Mouse (Mus musculus): ENCODE measurements around the gene Rpia. TPM values are rescaled to one million over a fixed set of nuclear protein-coding genes. Genes with fewer than 3 reads are reported as not detected.

Gene Rpia
- total RNA-seq, 1 experiment, result 11.0 TPM

- in situ Hi-C loops (cut with MboI; ENCODE audit: low sequenced_read_pairs in 2 of 2, unreplicated experiment in 2 of 2), result no loop called here
- H3K9ac ChIP-seq (ENCODE audit: insufficient read depth, low read depth, low read length, poor library complexity, severe bottlenecking), result no peak overlapping the region
- no peak overlapping the region for H3K27ac ChIP-seq (ENCODE audit: insufficient read depth, low read depth, low read length, poor library complexity, severe bottlenecking)
- no peaks in the 10 kb centered on the region for H3K9me3 ChIP-seq (ENCODE audit: control insufficient read depth, insufficient read depth, low read depth, low read length)
- TF ChIP-seq ZC3H11A (IDR thresholded peaks at IDR 0.05; ENCODE audit: borderline replicate concordance, low read depth, low read length) (no peak), ZNF384 (IDR thresholded peaks at IDR 0.05; ENCODE audit: low read depth, low read length) (no peak), CHD2 (IDR thresholded peaks at IDR 0.05; ENCODE audit: low read depth, low read length) (no peak), MAFK (IDR thresholded peaks at IDR 0.05; ENCODE audit: insufficient read depth, low read depth, low read length) (no peak), HCFC1 (IDR thresholded peaks at IDR 0.05; ENCODE audit: borderline replicate concordance, insufficient read depth, low read length) (no peak)
- no peaks in the 10 kb centered on the region for H3K4me1 ChIP-seq (ENCODE audit: control insufficient read depth in 2 of 2, insufficient read depth in 2 of 2, low read length in 2 of 2, poor library complexity in 1 of 2)
- H3K36me3 ChIP-seq (ENCODE audit: control insufficient read depth, insufficient read depth, low read length, poor library complexity, severe bottlenecking), result no peaks in the 10 kb centered on the region
- H3K4me3 ChIP-seq (ENCODE audit: insufficient read depth in 1 of 2, low read depth in 1 of 2, low read length in 2 of 2, poor library complexity in 1 of 2, severe bottlenecking in 1 of 2), result no peak overlapping the region
- no peak for DNase-seq (ENCODE audit: low read depth, low spot score)
These were observed 29.4 kb downstream of the Rpia start for GRCm38 (mm10) chr6:70762659-70763058.

GRCm38 (mm10) chr6:70760951-70761350 lies 31.1 kb downstream of the Rpia start:
- no peaks in the 10 kb centered on the region for H3K9me3 ChIP-seq (ENCODE audit: control insufficient read depth, insufficient read depth, low read depth, low read length)
- no peak overlapping the region for H3K27ac ChIP-seq (ENCODE audit: insufficient read depth, low read depth, low read length, poor library complexity, severe bottlenecking)
- H3K36me3 ChIP-seq (ENCODE audit: control insufficient read depth, insufficient read depth, low read length, poor library complexity, severe bottlenecking), result no peaks in the 10 kb centered on the region
- in situ Hi-C loops (cut with MboI; ENCODE audit: low sequenced_read_pairs in 2 of 2, unreplicated experiment in 2 of 2), result no loop called here
- TF ChIP-seq MAFK (IDR thresholded peaks at IDR 0.05; ENCODE audit: insufficient read depth, low read depth, low read length) (no peak), CHD2 (IDR thresholded peaks at IDR 0.05; ENCODE audit: low read depth, low read length) (no peak), ZC3H11A (IDR thresholded peaks at IDR 0.05; ENCODE audit: borderline replicate concordance, low read depth, low read length) (no peak), HCFC1 (IDR thresholded peaks at IDR 0.05; ENCODE audit: borderline replicate concordance, insufficient read depth, low read length) (no peak), ZNF384 (IDR thresholded peaks at IDR 0.05; ENCODE audit: low read depth, low read length) (no peak)
- no peaks in the 10 kb centered on the region for H3K4me1 ChIP-seq (ENCODE audit: control insufficient read depth in 2 of 2, insufficient read depth in 2 of 2, low read length in 2 of 2, poor library complexity in 1 of 2)
- H3K9ac ChIP-seq (ENCODE audit: insufficient read depth, low read depth, low read length, poor library complexity, severe bottlenecking), result no peak overlapping the region
- DNase-seq (ENCODE audit: low read depth, low spot score), result no peak
- no peak overlapping the region for H3K4me3 ChIP-seq (ENCODE audit: insufficient read depth in 1 of 2, low read depth in 1 of 2, low read length in 2 of 2, poor library complexity in 1 of 2, severe bottlenecking in 1 of 2)

- Histone ChIP-seq H3K4me3 (ENCODE audit: insufficient read depth in 1 of 2, low read depth in 1 of 2, low read length in 2 of 2, poor library complexity in 1 of 2, severe bottlenecking in 1 of 2) (no peak overlapping the region), H3K9ac (ENCODE audit: insufficient read depth, low read depth, low read length, poor library complexity, severe bottlenecking) (no peak overlapping the region), H3K27ac (ENCODE audit: insufficient read depth, low read depth, low read length, poor library complexity, severe bottlenecking) (no peak overlapping the region), H3K36me3 (ENCODE audit: control insufficient read depth, insufficient read depth, low read length, poor library complexity, severe bottlenecking) (no peaks in the 10 kb centered on the region), H3K9me3 (ENCODE audit: control insufficient read depth, insufficient read depth, low read depth, low read length) (no peaks in the 10 kb centered on the region), H3K4me1 (ENCODE audit: control insufficient read depth in 2 of 2, insufficient read depth in 2 of 2, low read length in 2 of 2, poor library complexity in 1 of 2) (no peaks in the 10 kb centered on the region)
- in situ Hi-C loops (cut with MboI; ENCODE audit: low sequenced_read_pairs in 2 of 2, unreplicated experiment in 2 of 2), result no loop called here
- no peak for DNase-seq (ENCODE audit: low read depth, low spot score)
- TF ChIP-seq CHD2 (IDR thresholded peaks at IDR 0.05; ENCODE audit: low read depth, low read length), result no peak
- TF ChIP-seq MAFK (IDR thresholded peaks at IDR 0.05; ENCODE audit: insufficient read depth, low read depth, low read length), result no peak
These were observed 37.2 kb downstream of the Rpia start for GRCm38 (mm10) chr6:70754833-70755232.

GRCm38 (mm10) chr6:70752351-70752750 lies 39.7 kb downstream of the Rpia start:
- Histone ChIP-seq H3K4me3 (ENCODE audit: insufficient read depth in 1 of 2, low read depth in 1 of 2, low read length in 2 of 2, poor library complexity in 1 of 2, severe bottlenecking in 1 of 2) (no peak overlapping the region), H3K36me3 (ENCODE audit: control insufficient read depth, insufficient read depth, low read length, poor library complexity, severe bottlenecking) (no peaks in the 10 kb centered on the region), H3K27ac (ENCODE audit: insufficient read depth, low read depth, low read length, poor library complexity, severe bottlenecking) (no peak overlapping the region), H3K4me1 (ENCODE audit: control insufficient read depth in 2 of 2, insufficient read depth in 2 of 2, low read length in 2 of 2, poor library complexity in 1 of 2) (no peaks in the 10 kb centered on the region), H3K9ac (ENCODE audit: insufficient read depth, low read depth, low read length, poor library complexity, severe bottlenecking) (no peak overlapping the region), H3K9me3 (ENCODE audit: control insufficient read depth, insufficient read depth, low read depth, low read length) (no peaks in the 10 kb centered on the region)
- DNase-seq (ENCODE audit: low read depth, low spot score), result no peak
- TF ChIP-seq ZC3H11A (IDR thresholded peaks at IDR 0.05; ENCODE audit: borderline replicate concordance, low read depth, low read length) (no peak), HCFC1 (IDR thresholded peaks at IDR 0.05; ENCODE audit: borderline replicate concordance, insufficient read depth, low read length) (no peak), MAFK (IDR thresholded peaks at IDR 0.05; ENCODE audit: insufficient read depth, low read depth, low read length) (no peak), CHD2 (IDR thresholded peaks at IDR 0.05; ENCODE audit: low read depth, low read length) (no peak), ZNF384 (IDR thresholded peaks at IDR 0.05; ENCODE audit: low read depth, low read length) (no peak)
- in situ Hi-C loops (cut with MboI; ENCODE audit: low sequenced_read_pairs in 2 of 2, unreplicated experiment in 2 of 2), result no loop called here

GRCm38 (mm10) chr6:70751898-70752273 lies 40.1 kb downstream of the Rpia start:
- DNase-seq (ENCODE audit: low read depth, low spot score), result no peak
- Histone ChIP-seq H3K36me3 (ENCODE audit: control insufficient read depth, insufficient read depth, low read length, poor library complexity, severe bottlenecking) (no peaks in the 10 kb centered on the region), H3K4me3 (ENCODE audit: insufficient read depth in 1 of 2, low read depth in 1 of 2, low read length in 2 of 2, poor library complexity in 1 of 2, severe bottlenecking in 1 of 2) (no peak overlapping the region), H3K9me3 (ENCODE audit: control insufficient read depth, insufficient read depth, low read depth, low read length) (no peaks in the 10 kb centered on the region), H3K9ac (ENCODE audit: insufficient read depth, low read depth, low read length, poor library complexity, severe bottlenecking) (no peak overlapping the region), H3K27ac (ENCODE audit: insufficient read depth, low read depth, low read length, poor library complexity, severe bottlenecking) (no peak overlapping the region), H3K4me1 (ENCODE audit: control insufficient read depth in 2 of 2, insufficient read depth in 2 of 2, low read length in 2 of 2, poor library complexity in 1 of 2) (no peaks in the 10 kb centered on the region)
- in situ Hi-C loops (cut with MboI; ENCODE audit: low sequenced_read_pairs in 2 of 2, unreplicated experiment in 2 of 2), result no loop called here
- TF ChIP-seq MAFK (IDR thresholded peaks at IDR 0.05; ENCODE audit: insufficient read depth, low read depth, low read length) (no peak), CHD2 (IDR thresholded peaks at IDR 0.05; ENCODE audit: low read depth, low read length) (no peak), HCFC1 (IDR thresholded peaks at IDR 0.05; ENCODE audit: borderline replicate concordance, insufficient read depth, low read length) (no peak), ZC3H11A (IDR thresholded peaks at IDR 0.05; ENCODE audit: borderline replicate concordance, low read depth, low read length) (no peak), ZNF384 (IDR thresholded peaks at IDR 0.05; ENCODE audit: low read depth, low read length) (no peak)
